In the genomic region with DNA sequence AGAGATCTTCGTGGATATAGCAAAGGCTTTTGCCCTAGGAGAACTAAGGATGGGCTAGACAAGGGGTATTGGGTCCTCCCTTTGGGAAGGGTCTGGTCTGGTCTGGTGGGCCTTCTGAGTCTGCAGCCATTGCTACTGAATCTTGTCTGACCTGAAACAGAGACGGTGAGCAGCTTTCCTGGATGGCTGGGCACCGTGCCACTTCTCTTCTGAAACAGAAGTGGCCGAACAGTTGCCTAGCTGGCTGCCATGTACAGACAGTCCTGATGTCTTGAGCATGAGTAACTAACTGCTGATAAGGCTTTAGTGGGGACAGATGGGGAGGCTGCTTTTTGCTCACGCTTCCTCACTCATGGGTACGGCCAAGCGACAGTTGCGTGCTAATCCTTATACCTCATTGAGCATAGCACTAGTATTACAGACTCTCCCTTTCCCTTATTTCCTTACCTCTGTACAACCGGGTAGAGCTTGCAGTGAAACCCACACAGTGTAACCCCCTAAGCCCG, we compare ENCODE assay signal across 27 mouse cellular contexts.
A peak's percentile ranks its signal among the peaks of the same experiment; 100 is the strongest.
DNase-seq lines count a peak whose midpoint lies in the region; TF ChIP-seq lines count a peak whose summit lies in the region.
"Had no signal": no experiment of that assay in that cellular context is flagged by ENCODE, and none has a peak within 500 bp of the region (broad histone marks: within the 10 kb centered on the region; RNA-seq: fewer than 3 reads in every experiment).

No protein-coding gene starts in this region.

- TF ChIP-seq CTCF in cerebellum, adult 2 months (IDR thresholded peaks at IDR 0.05; ENCODE audit: borderline replicate concordance, insufficient read depth, low read depth, low read length): no peak
- TF ChIP-seq CTCF in layer of hippocampus, adult 2 months (conservative IDR thresholded peaks at IDR 0.05): no peak

- intact Hi-C loops in heart, postnatal 14 days (cut with DNase I): no loop called here

- no peak overlapping the region for H3K4me3 ChIP-seq in cerebellum, adult 2 months (replicated peaks; ENCODE audit: insufficient read depth, low read depth, low read length)
- no peak overlapping the region for H3K4me3 ChIP-seq in layer of hippocampus, adult 2 months
- H3K4me3 ChIP-seq: embryonic facial prominence, embryonic 12.5 days; heart, embryonic 13.5 days; hindbrain, embryonic 10.5 days; neural tube, embryonic 15.5 days had no signal

- 61% methylated on average over 10 of the region's 10 CpGs for WGBS in cerebellum, adult 2 months

- DNase-seq in cerebellum, postnatal 14 days: peak; percentile 54 to 77
- DNase-seq in cerebellum, adult 2 months: no peak
- peak; percentile 51 for DNase-seq in heart, adult 11 months
- no peak for DNase-seq in heart, postnatal 14 days
- peak; percentile 15 to 33 for DNase-seq in layer of hippocampus, postnatal 10 days (ENCODE audit: low spot score in 2 of 2)
- no peak for DNase-seq in layer of hippocampus, adult 2 months (ENCODE audit: low spot score in 2 of 2)
- DNase-seq in right cerebral cortex, postnatal 10 days (ENCODE audit: low spot score in 2 of 2): peak; percentile 43 to 48
- no peak for DNase-seq in right cerebral cortex, adult 18-20 months
- DNase-seq: adrenal gland, postnatal 14 days; cerebellum, adult 18-20 months; embryo, embryonic 11 days; heart, postnatal 10 days; kidney, adult 9 months; kidney, postnatal 10 days; liver; lung, adult 2 months; lung, postnatal 10 days; midbrain, embryonic 14.5 days; retina, postnatal 1 day; thymus, adult 2 months; thymus, postnatal 36 days had no signal

- H3K4me1 ChIP-seq in cerebellum, adult 2 months (ENCODE audit: control insufficient read depth, insufficient read depth, low read length): no peaks in the 10 kb centered on the region; the same call in 1 of the 2 replicates
- H3K4me1 ChIP-seq: embryonic facial prominence, embryonic 12.5 days; heart, embryonic 13.5 days; hindbrain, embryonic 10.5 days; neural tube, embryonic 15.5 days had no signal

- H3K27ac ChIP-seq in cerebellum, adult 2 months (ENCODE audit: insufficient read depth, low read length): no peak overlapping the region
- H3K27ac ChIP-seq in layer of hippocampus, adult 2 months: no peak overlapping the region
- H3K27ac ChIP-seq: embryonic facial prominence, embryonic 12.5 days; heart, embryonic 13.5 days; hindbrain, embryonic 10.5 days; liver, embryonic 14.5 days; macrophage; neural tube, embryonic 15.5 days had no signal

- TF ChIP-seq POLR2A in cerebellum, adult 2 months (IDR thresholded peaks at IDR 0.05; ENCODE audit: borderline replicate concordance, insufficient read depth, low read length): no peak

- no peaks in the 10 kb centered on the region for H3K27me3 ChIP-seq in cerebellum, adult 2 months (ENCODE audit: control insufficient read depth, insufficient read depth, low read length)
- H3K27me3 ChIP-seq: embryonic facial prominence, embryonic 12.5 days; heart, embryonic 13.5 days; neural tube, embryonic 15.5 days had no signal

Comparison
In these comparisons a context has a peak if more than half of its experiments do, and no peak if none do; other contexts are left out.
1. DNase-seq: peak in cerebellum, postnatal 14 days (2 of 2), heart, adult 11 months (single experiment), layer of hippocampus, postnatal 10 days (2 of 2) and right cerebral cortex, postnatal 10 days (2 of 2); none in cerebellum, adult 2 months (0 of 2), heart, postnatal 14 days (0 of 2), layer of hippocampus, adult 2 months (0 of 2) and right cerebral cortex, adult 18-20 months (single experiment).